Mouse (Mus musculus) layer of hippocampus, adult 2 months (tissue): Measurements from ENCODE around the gene Pafah1b3. TPM values are rescaled to one million over a fixed set of nuclear protein-coding genes. Genes with fewer than 3 reads are reported as not detected.
A peak's percentile ranks its signal among the peaks of the same experiment; 100 is the strongest.

Experiments
- DNase-seq, 2 experiments: peaks; one replicate each; pipeline ENCODE4 v3.0.0; 2022; ENCODE audit warnings: low spot score in 2 of 2
- H3K27ac ChIP-seq: fragments of 200-600 bp; 2 replicates; pipeline ENCODE4 v1.8.1; 2022
- H3K4me3 ChIP-seq: fragments of 200-600 bp; 2 replicates; pipeline ENCODE4 v1.8.1; 2022; ENCODE audit warnings: mild to moderate bottlenecking
- CTCF ChIP-seq: fragments of 200-600 bp; conservative IDR thresholded peaks from 2 replicates; pipeline ENCODE4 v1.8.1; 2022; ENCODE audit warnings: antibody characterized with exemption, mild to moderate bottlenecking, moderate library complexity
- total RNA-seq, 2 experiments: library from RNA; stranded (reverse); gene quantifications; 2 replicates each; pipeline ENCODE4 v1.2.3; 2021

Gene Pafah1b3
- total RNA-seq, 2 experiments from 2014 or later = 16.9 to 21.0 TPM

- peak overlapping the region; percentile 83 for H3K4me3 ChIP-seq
- DNase-seq = no peak
- H3K27ac ChIP-seq = peak overlapping the region; percentile 72
- no peak for TF ChIP-seq CTCF
Measured at GRCm38 (mm10) chr7:25296945-25297453, 787 bp downstream of the Pafah1b3 start.

- TF ChIP-seq CTCF = no peak
- H3K27ac ChIP-seq = no peak overlapping the region
- no peak overlapping the region for H3K4me3 ChIP-seq
- no peak for DNase-seq
Measured at GRCm38 (mm10) chr7:25294960-25295722, 2.6 kb downstream of the Pafah1b3 start.

GRCm38 (mm10) chr7:25294495-25294894, 3.3 kb downstream of the Pafah1b3 start:
- no peak overlapping the region for H3K27ac ChIP-seq
- H3K4me3 ChIP-seq = no peak overlapping the region
- no peak for TF ChIP-seq CTCF
- no peak for DNase-seq

GRCm38 (mm10) chr7:25293191-25293739, 4.5 kb downstream of the Pafah1b3 start:
- DNase-seq = no peak
- TF ChIP-seq CTCF = no peak
- no peak overlapping the region for H3K4me3 ChIP-seq
- H3K27ac ChIP-seq = no peak overlapping the region

- no peak for TF ChIP-seq CTCF
- H3K4me3 ChIP-seq = no peak overlapping the region
- no peak for DNase-seq
- no peak overlapping the region for H3K27ac ChIP-seq
Measured at GRCm38 (mm10) chr7:25292107-25292506, 5.7 kb downstream of the Pafah1b3 start.

- no peak for TF ChIP-seq CTCF
- DNase-seq = no peak
- Histone ChIP-seq H3K27ac (no peak overlapping the region), H3K4me3 (no peak overlapping the region)
Measured at GRCm38 (mm10) chr7:25290911-25291310, 6.9 kb downstream of the Pafah1b3 start.

- H3K27ac ChIP-seq = no peak overlapping the region
- DNase-seq = no peak
- H3K4me3 ChIP-seq = no peak overlapping the region
- no peak for TF ChIP-seq CTCF
Measured at GRCm38 (mm10) chr7:25290463-25290862, 7.3 kb downstream of the Pafah1b3 start.

GRCm38 (mm10) chr7:25289925-25290324, 7.9 kb downstream of the Pafah1b3 start:
- no peak overlapping the region for H3K27ac ChIP-seq
- TF ChIP-seq CTCF = peak; percentile 45
- no peak for DNase-seq
- H3K4me3 ChIP-seq = no peak overlapping the region

- Histone ChIP-seq H3K4me3 (no peak overlapping the region), H3K27ac (no peak overlapping the region)
- TF ChIP-seq CTCF = no peak
- DNase-seq = no peak
Measured at GRCm38 (mm10) chr7:25288721-25289120, 9.1 kb downstream of the Pafah1b3 start.

- Histone ChIP-seq H3K4me3 (no peak overlapping the region), H3K27ac (no peak overlapping the region)
- no peak for DNase-seq
- TF ChIP-seq CTCF = no peak
Measured at GRCm38 (mm10) chr7:25288011-25288410, 9.8 kb downstream of the Pafah1b3 start.

GRCm38 (mm10) chr7:25286989-25287388, 10.8 kb downstream of the Pafah1b3 start:
- no peak for DNase-seq
- peak; percentile 44 for TF ChIP-seq CTCF

GRCm38 (mm10) chr7:25285511-25286238, 12.1 kb downstream of the Pafah1b3 start:
- Histone ChIP-seq H3K4me3 (no peak overlapping the region), H3K27ac (no peak overlapping the region)
- TF ChIP-seq CTCF = no peak
- DNase-seq = no peak

More at GRCm38 (mm10) chr7:25286989-25287388, 10.8 kb downstream of the Pafah1b3 start:
- Histone ChIP-seq H3K27ac (no peak overlapping the region), H3K4me3 (no peak overlapping the region)

- H3K4me3 ChIP-seq = no peak overlapping the region
- no peak overlapping the region for H3K27ac ChIP-seq
Measured at GRCm38 (mm10) chr7:25284766-25285165, 13.0 kb downstream of the Pafah1b3 start.

More at GRCm38 (mm10) chr7:25284766-25285165, 13.0 kb downstream of the Pafah1b3 start:
- no peak for DNase-seq
- no peak for TF ChIP-seq CTCF
